19 mouse cellular contexts compared by ENCODE assay signal in the genomic region with DNA sequence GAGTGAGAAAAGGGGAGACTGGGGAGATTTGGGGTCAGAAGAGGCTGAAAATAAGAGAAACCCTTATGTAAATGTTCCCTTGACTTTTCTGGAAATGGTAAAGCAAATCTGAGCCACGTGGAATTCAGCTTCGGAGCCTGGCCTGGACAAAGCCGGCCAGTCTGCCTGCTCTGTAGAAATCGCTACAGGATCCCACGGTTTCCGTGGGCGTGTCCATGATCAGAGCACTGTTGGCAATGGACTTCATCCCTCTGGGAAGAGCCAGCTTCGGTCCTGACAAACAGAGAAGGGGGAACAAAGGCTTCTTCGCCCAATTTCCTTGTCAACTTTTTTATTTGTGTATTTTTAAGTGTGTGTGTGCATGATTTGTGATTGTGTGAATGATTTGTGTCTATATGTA.
DNase-seq lines count a peak whose midpoint lies in the region; ATAC-seq and TF ChIP-seq lines count a peak whose summit lies in the region.
"Had no signal": no experiment of that assay in that cellular context is flagged by ENCODE, and none has a peak within 500 bp of the region (broad histone marks: within the 10 kb centered on the region; RNA-seq: fewer than 3 reads in every experiment).

No protein-coding gene starts in this region.

- H3K9me3 ChIP-seq in hindbrain, postnatal 0 days (ENCODE audit: low read length), result no peaks in the 10 kb centered on the region
- H3K9me3 ChIP-seq in hindbrain, embryonic 12.5 days (replicated peaks), result no peaks in the 10 kb centered on the region
- H3K9me3 ChIP-seq in lung, embryonic 16.5 days (ENCODE audit: control insufficient read depth, low read length), result no peaks in the 10 kb centered on the region
- H3K9me3 ChIP-seq in stomach, embryonic 16.5 days (replicated peaks; ENCODE audit: control insufficient read depth, low read length), result no peaks in the 10 kb centered on the region
- H3K9me3 ChIP-seq: hindbrain, embryonic 15.5 days; liver, embryonic 12.5 days; lung, embryonic 15.5 days; midbrain, embryonic 15.5 days; neural tube, embryonic 15.5 days had no signal

- no peak overlapping the region for H3K4me3 ChIP-seq in hindbrain, postnatal 0 days (ENCODE audit: low read length)
- no peak overlapping the region for H3K4me3 ChIP-seq in hindbrain, embryonic 12.5 days
- no peak overlapping the region for H3K4me3 ChIP-seq in lung, embryonic 16.5 days (ENCODE audit: low read length)
- no peak overlapping the region for H3K4me3 ChIP-seq in lung, adult 2 months (replicated peaks; ENCODE audit: extremely low read depth, low read depth, low read length)
- H3K4me3 ChIP-seq in stomach, embryonic 16.5 days (replicated peaks; ENCODE audit: low read length), result no peak overlapping the region
- H3K4me3 ChIP-seq: hindbrain, embryonic 15.5 days; liver, embryonic 12.5 days; lung, embryonic 15.5 days; midbrain, embryonic 15.5 days; myocyte; neural tube, embryonic 15.5 days had no signal

- no peaks in the 10 kb centered on the region for H3K36me3 ChIP-seq in hindbrain, postnatal 0 days (ENCODE audit: insufficient read depth, low read length)
- H3K36me3 ChIP-seq in hindbrain, embryonic 12.5 days, result no peaks in the 10 kb centered on the region
- H3K36me3 ChIP-seq in lung, embryonic 16.5 days (ENCODE audit: control insufficient read depth, insufficient read depth, low read length), result no peaks in the 10 kb centered on the region
- no peaks in the 10 kb centered on the region for H3K36me3 ChIP-seq in stomach, embryonic 16.5 days (ENCODE audit: control insufficient read depth, insufficient read depth, low read length)
- H3K36me3 ChIP-seq: hindbrain, embryonic 15.5 days; liver, embryonic 12.5 days; lung, embryonic 15.5 days; midbrain, embryonic 15.5 days; neural tube, embryonic 15.5 days had no signal

- H3K9ac ChIP-seq in hindbrain, postnatal 0 days (replicated peaks; ENCODE audit: low read length), result no peak overlapping the region
- H3K9ac ChIP-seq in hindbrain, embryonic 12.5 days, result no peak overlapping the region
- peak overlapping the region; percentile 28; the same call in 1 of the 2 replicates for H3K9ac ChIP-seq in lung, embryonic 16.5 days (ENCODE audit: low read length)
- no peak overlapping the region for H3K9ac ChIP-seq in stomach, embryonic 16.5 days (ENCODE audit: low read length)
- H3K9ac ChIP-seq: hindbrain, embryonic 15.5 days; liver, embryonic 12.5 days; lung, embryonic 15.5 days; midbrain, embryonic 15.5 days; neural tube, embryonic 15.5 days had no signal

- 59% methylated on average over 9 of the region's 9 CpGs for WGBS in hindbrain, postnatal 0 days
- WGBS in hindbrain, embryonic 12.5 days, result 74% methylated on average over 9 of the region's 9 CpGs
- 51% methylated on average over 9 of the region's 9 CpGs for WGBS in lung, embryonic 16.5 days
- WGBS in lung, adult 2 months, result 53% methylated on average over 9 of the region's 9 CpGs
- 59% methylated on average over 9 of the region's 9 CpGs for WGBS in stomach, embryonic 16.5 days

- no peak for TF ChIP-seq CTCF in hindbrain, postnatal 0 days (IDR thresholded peaks at IDR 0.05; ENCODE audit: low read depth)
- TF ChIP-seq CTCF in lung, adult 2 months (IDR thresholded peaks at IDR 0.05; ENCODE audit: insufficient read depth, low read length), result no peak

- no peaks in the 10 kb centered on the region for H3K27me3 ChIP-seq in hindbrain, postnatal 0 days (ENCODE audit: insufficient read depth, low read length)
- no peaks in the 10 kb centered on the region for H3K27me3 ChIP-seq in hindbrain, embryonic 12.5 days
- H3K27me3 ChIP-seq in lung, embryonic 16.5 days (ENCODE audit: control insufficient read depth, insufficient read depth, low read depth, low read length), result no peaks in the 10 kb centered on the region
- no peaks in the 10 kb centered on the region for H3K27me3 ChIP-seq in stomach, embryonic 16.5 days (ENCODE audit: control insufficient read depth, insufficient read depth, low read length)
- H3K27me3 ChIP-seq: CH12.LX; hindbrain, embryonic 15.5 days; liver, embryonic 12.5 days; lung, embryonic 15.5 days; midbrain, embryonic 15.5 days; neural tube, embryonic 15.5 days had no signal

- H3K27ac ChIP-seq in hindbrain, postnatal 0 days, result no peak overlapping the region
- no peak overlapping the region for H3K27ac ChIP-seq in hindbrain, embryonic 12.5 days
- peak overlapping the region; percentile 66 for H3K27ac ChIP-seq in lung, embryonic 16.5 days (ENCODE audit: low read length)
- peak overlapping the region; percentile 23; the same call in 1 of the 2 replicates for H3K27ac ChIP-seq in stomach, embryonic 16.5 days (ENCODE audit: low read length)
- H3K27ac ChIP-seq: hindbrain, embryonic 15.5 days; liver, embryonic 12.5 days; lung, embryonic 15.5 days; midbrain, embryonic 15.5 days; neural tube, embryonic 15.5 days had no signal

- no peak for ATAC-seq in hindbrain, postnatal 0 days
- no peak for ATAC-seq in hindbrain, embryonic 12.5 days (ENCODE audit: low FRiP score)
- ATAC-seq in lung, embryonic 16.5 days (ENCODE audit: low read depth), result 0 out of 2 replicates have a peak, but pooled peaks have one; percentile 57
- no peak for ATAC-seq in stomach, embryonic 16.5 days (ENCODE audit: insufficient read depth, low FRiP score)
- ATAC-seq: intestine, embryonic 16.5 days; liver, embryonic 12.5 days; midbrain, embryonic 15.5 days had no signal

- H3K4me2 ChIP-seq in hindbrain, postnatal 0 days (ENCODE audit: low read depth, low read length), result no peak overlapping the region
- H3K4me2 ChIP-seq in hindbrain, embryonic 12.5 days (replicated peaks), result no peak overlapping the region
- 0 out of 2 replicates have a peak overlapping the region, but pooled peaks have one; percentile 11 for H3K4me2 ChIP-seq in lung, embryonic 16.5 days (ENCODE audit: low read depth, low read length)
- no peak overlapping the region for H3K4me2 ChIP-seq in stomach, embryonic 16.5 days (ENCODE audit: low read depth, low read length)
- H3K4me2 ChIP-seq: hindbrain, embryonic 15.5 days; liver, embryonic 12.5 days; lung, embryonic 15.5 days; midbrain, embryonic 15.5 days; neural tube, embryonic 15.5 days had no signal

- peak; percentile 38 to 64 for DNase-seq in cerebellum, postnatal 14 days
- DNase-seq in cerebellum, adult 8-10 months, result no peak
- peak; percentile 14 for DNase-seq in hindbrain, postnatal 0 days (ENCODE audit: low spot score)
- DNase-seq in lung, adult 2 months, result no peak
- no peak for DNase-seq in right cerebral cortex, postnatal 25 days
- DNase-seq: gastrocnemius, postnatal 14 days; layer of hippocampus, adult 9-11 months; right cerebral cortex, postnatal 14 days had no signal

- H3K4me1 ChIP-seq in hindbrain, postnatal 0 days (ENCODE audit: insufficient read depth, low read length), result no peaks in the 10 kb centered on the region
- no peaks in the 10 kb centered on the region for H3K4me1 ChIP-seq in hindbrain, embryonic 12.5 days
- 0 out of 2 replicates have a peak, but pooled peaks cover 2% of the 10 kb centered on the region for H3K4me1 ChIP-seq in lung, embryonic 16.5 days (replicated peaks; ENCODE audit: control insufficient read depth, insufficient read depth, low read length)
- no peaks in the 10 kb centered on the region for H3K4me1 ChIP-seq in lung, adult 2 months (ENCODE audit: control insufficient read depth, insufficient read depth, low read length)
- 0 out of 2 replicates have a peak, but pooled peaks cover 5% of the 10 kb centered on the region for H3K4me1 ChIP-seq in stomach, embryonic 16.5 days (ENCODE audit: control insufficient read depth, insufficient read depth, low read length)
- H3K4me1 ChIP-seq: hindbrain, embryonic 15.5 days; liver, embryonic 12.5 days; midbrain, embryonic 15.5 days; neural tube, embryonic 15.5 days had no signal

- no peak for TF ChIP-seq POLR2A in lung, adult 2 months (IDR thresholded peaks at IDR 0.05; ENCODE audit: borderline replicate concordance, extremely low read depth, low read depth, low read length)

Comparison
In these comparisons a context has a peak if more than half of its experiments do, and no peak if none do; other contexts are left out.
1. DNase-seq: peak in cerebellum, postnatal 14 days (2 of 2) and hindbrain, postnatal 0 days (single experiment); none in cerebellum, adult 8-10 months (single experiment), lung, adult 2 months (single experiment) and right cerebral cortex, postnatal 25 days (single experiment).
2. H3K27ac ChIP-seq: peak in lung, embryonic 16.5 days (single experiment) and stomach, embryonic 16.5 days (single experiment); none in hindbrain, postnatal 0 days (single experiment) and hindbrain, embryonic 12.5 days (single experiment).